Mouse (Mus musculus) thymus, postnatal 25 days (tissue): ENCODE data around the gene Olfr1359.
A peak's percentile ranks its signal among the peaks of the same experiment; 100 is the strongest.

ENCODE experiments used
- DNase-seq: peaks from one replicate; pipeline ENCODE4 v3.0.0; 2022

Olfr1359 gene

GRCm38 (mm10) chr13:21697811-21698210, at the start of gene Olfr1359:
Gene Olfr1359, plus strand, starts transcription at chr13:21698111.
- no peak for DNase-seq

- DNase-seq, result no peak
Observed at GRCm38 (mm10) chr13:21663286-21663685, 34.6 kb upstream of the Olfr1359 start, which contains the start of gene Olfr1361. Gene Olfr1361, minus strand, starts transcription at chr13:21663386.

GRCm38 (mm10) chr13:21677305-21677704, 20.6 kb upstream of the Olfr1359 start, which contains the start of gene Olfr1360:
Gene Olfr1360, minus strand, starts transcription at chr13:21677405.
- DNase-seq, result no peak

- no peak for DNase-seq
Observed at GRCm38 (mm10) chr13:21706669-21707068, 8.8 kb downstream of the Olfr1359 start.

- DNase-seq, result peak; percentile 93
Observed at GRCm38 (mm10) chr13:21710031-21710711, 12.3 kb downstream of the Olfr1359 start.

GRCm38 (mm10) chr13:21710821-21711525, 13.1 kb downstream of the Olfr1359 start:
- DNase-seq, result peak; percentile 86

- no peak for DNase-seq
Observed at GRCm38 (mm10) chr13:21711698-21712097, 13.8 kb downstream of the Olfr1359 start.

GRCm38 (mm10) chr13:21714725-21715124, 16.8 kb downstream of the Olfr1359 start:
- peak; percentile 76 for DNase-seq

GRCm38 (mm10) chr13:21715131-21715863, 17.4 kb downstream of the Olfr1359 start:
- DNase-seq, result peak; percentile 12

- peak; percentile 86 for DNase-seq
Observed at GRCm38 (mm10) chr13:21715864-21716539, 18.1 kb downstream of the Olfr1359 start, which contains the start of the genes Hist1h2bl and Hist1h2ai. Gene Hist1h2bl, minus strand, starts transcription at chr13:21716143. Gene Hist1h2ai, plus strand, starts transcription at chr13:21716422.

GRCm38 (mm10) chr13:21716540-21717391, 18.9 kb downstream of the Olfr1359 start:
- DNase-seq, result peak; percentile 44

- peak; percentile 91 for DNase-seq
Observed at GRCm38 (mm10) chr13:21717397-21718357, 19.8 kb downstream of the Olfr1359 start, which contains the start of gene Hist1h3h. Gene Hist1h3h, plus strand, starts transcription at chr13:21717659.

GRCm38 (mm10) chr13:21718381-21719080, 20.6 kb downstream of the Olfr1359 start:
- peak; percentile 13 for DNase-seq

- DNase-seq, result peak; percentile 20
Observed at GRCm38 (mm10) chr13:21721107-21721756, 23.3 kb downstream of the Olfr1359 start.

- peak; percentile 76 for DNase-seq
Observed at GRCm38 (mm10) chr13:21721757-21722372, 24.0 kb downstream of the Olfr1359 start, which contains the start of gene Hist1h2bm. Gene Hist1h2bm, plus strand, starts transcription at chr13:21722044.

GRCm38 (mm10) chr13:21722373-21722925, 24.5 kb downstream of the Olfr1359 start:
- no peak for DNase-seq

- DNase-seq, result peak; percentile 35
Observed at GRCm38 (mm10) chr13:21722993-21723836, 25.3 kb downstream of the Olfr1359 start.
